Mouse (Mus musculus): ENCODE results near the gene Rcn1. TPM values are rescaled to one million over a fixed set of nuclear protein-coding genes. Genes with fewer than 3 reads are reported as not detected.
A peak's percentile ranks its signal among the peaks of the same experiment; 100 is the strongest.

Gene Rcn1
- total RNA-seq, 2 experiments from 2014 or later: 6.6 to 9.4 TPM

DNA sequence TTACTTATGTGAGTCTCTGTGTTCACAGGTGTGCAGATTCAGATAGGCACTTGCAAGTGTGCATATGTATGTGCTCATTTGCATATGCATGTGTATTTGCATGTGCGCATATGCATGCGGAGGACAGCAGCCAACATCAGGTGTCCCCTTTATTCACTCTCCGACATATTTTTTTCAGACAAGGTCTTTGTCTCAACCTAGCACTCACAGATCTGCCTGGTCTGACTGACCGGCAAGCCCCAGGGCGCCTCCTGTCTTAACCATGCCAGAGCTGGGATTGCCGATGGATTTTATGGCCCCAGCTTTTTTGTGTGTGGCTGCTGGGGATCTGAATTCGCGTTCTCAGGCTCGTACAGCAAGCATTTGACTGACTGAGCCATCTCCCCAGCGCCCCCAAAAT lies 28.9 kb downstream of the Rcn1 start:
- intact Hi-C loops (cut with DNase I): loop anchor here (5.0 kb wide), 1 partner anchor 57 kb away; no protein-coding TSS in a partner anchor
- TF ChIP-seq CTCF (IDR thresholded peaks at IDR 0.05): no peak
- no peak for DNase-seq
- Histone ChIP-seq H3K4me3 (no peak overlapping the region), H3K27ac (no peak overlapping the region)

DNA sequence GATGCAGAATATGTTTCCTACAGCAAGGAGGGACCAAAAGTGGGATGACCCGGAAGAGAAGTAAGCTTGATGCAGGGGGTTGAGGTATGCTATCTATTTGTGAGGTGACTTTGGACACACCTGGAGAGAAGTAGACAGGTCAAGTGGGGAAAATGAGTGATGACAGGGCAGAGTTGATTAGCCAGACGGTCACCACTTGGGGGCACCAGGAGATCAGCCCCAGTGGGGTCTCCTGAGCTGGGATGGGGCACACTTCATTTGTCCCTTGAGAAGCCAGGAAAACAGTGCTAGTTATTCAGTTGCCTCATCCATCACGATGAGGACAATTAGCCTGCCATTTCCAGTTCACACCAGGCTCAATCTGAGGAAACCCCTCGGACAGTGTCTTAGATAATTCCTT lies 31.5 kb downstream of the Rcn1 start:
- intact Hi-C loops (cut with DNase I): no loop called here
- TF ChIP-seq CTCF (IDR thresholded peaks at IDR 0.05): peak; percentile 52
- no peak for DNase-seq
- no peak overlapping the region for H3K4me3 ChIP-seq
- H3K27ac ChIP-seq: no peak overlapping the region

DNA sequence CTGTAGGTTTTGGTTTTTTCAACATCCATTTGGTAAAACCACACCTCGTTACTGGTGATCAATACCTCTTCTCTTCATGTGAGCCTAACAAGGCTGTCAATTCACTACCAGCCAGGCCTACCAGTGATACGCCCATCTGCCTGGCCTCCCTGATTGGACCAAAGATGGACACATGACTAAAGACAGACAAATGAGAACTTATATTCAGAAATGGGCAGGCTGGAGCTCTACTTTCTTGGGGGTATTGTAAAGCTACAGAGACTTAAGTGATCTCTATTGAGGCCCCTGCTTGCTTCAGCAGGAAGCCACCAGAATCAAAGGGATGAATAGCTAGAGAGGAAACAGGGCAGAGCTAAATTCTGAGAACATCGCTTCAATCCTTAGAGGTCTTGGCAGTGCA lies 41.1 kb downstream of the Rcn1 start:
- DNase-seq: no peak
- Histone ChIP-seq H3K27ac (no peak overlapping the region), H3K4me3 (no peak overlapping the region)
- intact Hi-C loops (cut with DNase I): no loop called here
- no peak for TF ChIP-seq CTCF (IDR thresholded peaks at IDR 0.05)

DNA sequence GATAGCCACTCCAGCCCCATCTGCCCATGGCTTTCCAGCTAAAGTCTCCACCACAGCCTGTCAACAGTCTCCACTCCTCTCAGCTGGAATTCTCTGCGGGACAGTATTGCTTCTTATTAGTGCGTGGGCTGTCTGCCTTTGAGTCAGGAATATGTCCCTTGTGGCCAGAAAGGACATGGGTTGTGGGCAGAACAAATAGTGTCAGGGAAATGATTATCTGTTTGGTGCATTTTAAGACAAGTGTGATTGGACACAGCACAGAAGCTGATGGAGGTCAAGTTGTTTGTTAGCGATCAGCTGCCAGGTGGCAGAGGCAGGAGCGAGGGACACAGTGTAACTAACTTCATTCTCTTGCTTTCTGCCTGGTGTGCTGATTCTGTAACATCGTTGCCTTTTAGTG lies 42.3 kb downstream of the Rcn1 start:
- no peak for DNase-seq
- H3K27ac ChIP-seq: no peak overlapping the region
- H3K4me3 ChIP-seq: no peak overlapping the region
- intact Hi-C loops (cut with DNase I): no loop called here
- no peak for TF ChIP-seq CTCF (IDR thresholded peaks at IDR 0.05)

DNA sequence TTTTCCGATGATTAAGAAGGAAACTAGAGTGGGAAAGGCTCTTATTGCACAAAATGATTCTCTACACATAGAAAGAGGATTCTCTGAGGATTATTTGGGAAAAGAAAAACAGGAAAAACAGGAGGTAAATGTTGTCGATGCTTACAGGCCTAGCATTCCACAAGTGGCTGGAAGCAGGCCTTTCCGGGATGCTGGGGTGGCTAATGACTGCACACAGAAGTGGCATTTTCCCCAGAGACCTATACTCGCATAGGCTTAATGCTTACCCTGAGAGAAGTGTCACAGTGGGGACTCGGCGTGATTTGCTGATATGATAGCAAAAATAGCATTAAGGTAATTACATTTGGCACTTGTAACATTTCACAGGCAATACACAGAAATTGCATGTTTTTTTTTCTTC lies 50.2 kb downstream of the Rcn1 start:
- Histone ChIP-seq H3K4me3 (no peak overlapping the region), H3K27ac (no peak overlapping the region)
- TF ChIP-seq CTCF (IDR thresholded peaks at IDR 0.05): no peak
- DNase-seq: no peak
- intact Hi-C loops (cut with DNase I): no loop called here

DNA sequence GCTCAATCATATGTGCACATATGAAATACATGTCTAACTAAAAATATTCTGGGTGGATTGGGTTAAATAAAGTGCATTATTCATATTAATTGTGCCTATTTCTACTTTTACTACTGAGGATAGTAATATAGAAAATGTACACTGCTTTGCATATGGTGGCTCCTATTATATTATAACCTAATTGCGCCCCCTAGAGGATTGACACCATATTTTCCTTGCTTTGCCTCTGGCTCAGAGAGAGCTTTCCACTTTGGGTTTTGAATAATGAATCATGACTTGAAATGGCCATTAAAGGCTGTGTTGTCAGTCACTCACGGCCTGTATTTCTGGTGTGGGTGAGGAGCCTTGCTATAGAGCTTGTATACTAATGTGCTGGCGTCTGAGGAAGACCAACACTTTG lies 59.1 kb downstream of the Rcn1 start:
- no peak overlapping the region for H3K4me3 ChIP-seq
- intact Hi-C loops (cut with DNase I): no loop called here
- peak; percentile 43 for TF ChIP-seq CTCF (IDR thresholded peaks at IDR 0.05)

DNA sequence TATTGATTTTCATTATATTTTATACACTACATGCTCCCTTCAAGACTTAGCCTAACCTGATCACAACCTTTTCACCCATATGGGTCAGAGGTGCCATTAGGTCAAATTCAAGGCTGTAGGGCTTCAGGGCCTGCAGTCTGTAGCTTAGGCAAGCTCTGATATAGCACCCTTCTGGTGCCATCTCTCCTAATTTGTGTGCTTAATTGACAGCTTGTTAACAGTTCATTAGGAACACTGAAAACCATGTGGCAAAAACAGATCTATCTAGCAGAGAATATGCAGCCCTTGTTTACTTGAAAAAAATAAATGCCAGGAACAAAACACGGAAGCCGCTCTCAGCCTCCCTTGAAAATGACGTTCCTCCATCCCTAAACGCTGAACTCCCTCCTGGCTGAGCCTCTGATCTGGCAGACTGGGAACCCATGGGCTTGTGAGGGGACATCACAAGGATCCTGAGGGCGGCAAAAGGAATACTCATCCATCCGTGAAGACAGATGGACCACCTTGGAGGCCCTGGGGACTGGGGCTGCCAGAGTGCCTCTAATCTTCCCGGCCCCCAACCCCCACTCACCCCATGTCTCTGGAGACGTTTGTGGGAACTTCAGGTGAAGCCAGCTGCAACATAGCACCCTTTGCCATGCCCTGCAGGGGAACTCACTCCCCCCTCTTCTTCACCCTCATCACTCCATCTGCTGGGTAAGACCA lies 61.8 kb downstream of the Rcn1 start:
- intact Hi-C loops (cut with DNase I): no loop called here
- no peak for TF ChIP-seq CTCF (IDR thresholded peaks at IDR 0.05)
- no peak for DNase-seq
- Histone ChIP-seq H3K27ac (no peak overlapping the region), H3K4me3 (no peak overlapping the region)

More for the DNA sequence above, 59.1 kb downstream of the Rcn1 start:
- no peak overlapping the region for H3K27ac ChIP-seq
- no peak for DNase-seq

DNA sequence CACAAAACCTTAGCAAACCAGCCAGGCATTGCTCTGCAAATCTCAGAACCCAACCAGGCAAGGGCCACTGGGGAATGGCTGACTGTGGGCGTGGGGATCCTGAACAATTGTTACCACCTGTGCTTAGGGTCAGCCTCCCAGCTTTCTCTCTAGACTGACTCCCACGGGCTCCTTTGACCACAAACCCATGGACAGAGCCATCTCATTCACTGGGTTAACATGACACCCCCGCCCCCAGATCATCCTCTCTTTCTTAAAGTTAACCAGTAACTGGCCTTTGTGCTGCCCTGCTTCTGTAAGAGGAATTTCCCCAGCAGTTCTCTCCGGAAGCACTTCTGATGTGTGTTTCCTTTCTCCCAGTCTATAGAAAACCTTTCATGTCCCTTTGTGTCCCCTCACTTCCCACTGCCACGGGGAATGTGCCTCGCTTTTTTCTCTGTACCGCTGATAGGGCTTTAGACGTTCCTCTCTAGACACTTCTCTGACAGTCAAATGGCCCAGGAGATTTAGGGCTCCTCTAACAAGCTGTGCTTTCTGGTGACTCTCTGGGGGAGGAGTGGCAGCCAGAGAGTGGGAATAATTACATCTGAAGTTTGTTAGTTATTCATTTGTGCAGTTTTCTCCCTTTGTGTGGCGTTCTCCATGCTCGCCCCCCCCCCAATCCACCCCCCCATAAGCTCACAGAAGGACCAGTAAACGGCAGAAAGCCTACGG lies 62.6 kb downstream of the Rcn1 start:
- intact Hi-C loops (cut with DNase I): no loop called here
- DNase-seq: no peak
- no peak for TF ChIP-seq CTCF (IDR thresholded peaks at IDR 0.05)
- H3K27ac ChIP-seq: no peak overlapping the region
- no peak overlapping the region for H3K4me3 ChIP-seq

Other genes starting within 250 kb of the Rcn1 start
- under 1 TPM in 1 of 2 experiments, not detected in 1; 0.22 TPM for gene Them7, start 175.0 kb downstream of the Rcn1 start, total RNA-seq (2021)

All from gastrocnemius, adult 2 months (tissue).